In genomic region chr2:153074651-153075050, GRCm38 (mm10) we compare ENCODE assay signal across 39 mouse cellular contexts. TPM values are rescaled to one million over a fixed set of nuclear protein-coding genes. Genes with fewer than 3 reads are reported as not detected.
"Had no signal": no experiment of that assay in that cellular context is flagged by ENCODE, and none has a peak within 500 bp of the region (broad histone marks: within the 10 kb centered on the region; RNA-seq: fewer than 3 reads in every experiment).

No protein-coding gene starts in this region.

- H3K4me1 ChIP-seq: limb, embryonic 13.5 days had no signal

- H3K9me3 ChIP-seq: limb, embryonic 10.5 days; limb, embryonic 12.5 days; limb, embryonic 13.5 days; limb, embryonic 15.5 days; liver, embryonic 12.5 days; liver, embryonic 13.5 days; liver, embryonic 15.5 days; lung, embryonic 15.5 days; megakaryocyte, embryonic 14.5 days; midbrain, embryonic 10.5 days; midbrain, embryonic 12.5 days; midbrain, embryonic 13.5 days; midbrain, embryonic 15.5 days; neural tube, embryonic 12.5 days had no signal

- ATAC-seq: liver, embryonic 12.5 days; liver, postnatal 0 days; lung, postnatal 0 days; midbrain, embryonic 13.5 days; midbrain, embryonic 15.5 days; midbrain, embryonic 16.5 days had no signal

- H3K4me3 ChIP-seq: limb, embryonic 10.5 days; limb, embryonic 12.5 days; limb, embryonic 13.5 days; limb, embryonic 15.5 days; liver, embryonic 12.5 days; liver, embryonic 13.5 days; liver, embryonic 15.5 days; lung, embryonic 15.5 days; megakaryocyte, embryonic 14.5 days; midbrain, embryonic 10.5 days; midbrain, embryonic 12.5 days; midbrain, embryonic 13.5 days; midbrain, embryonic 15.5 days; myocyte; neural tube, embryonic 12.5 days had no signal

- H3K27ac ChIP-seq: limb, embryonic 10.5 days; limb, embryonic 12.5 days; limb, embryonic 13.5 days; limb, embryonic 15.5 days; liver, embryonic 12.5 days; liver, embryonic 13.5 days; liver, embryonic 14.5 days; liver, embryonic 15.5 days; lung, embryonic 15.5 days; macrophage; midbrain, embryonic 10.5 days; midbrain, embryonic 12.5 days; midbrain, embryonic 13.5 days; midbrain, embryonic 15.5 days; neural tube, embryonic 12.5 days had no signal

- DNase-seq: left cerebral cortex, postnatal 4 days; liver; liver, embryonic 13.5 days; liver, postnatal 0 days; lung, adult 18-20 months; lung, adult 2 months; lung, embryonic 14.5 days; lung, postnatal 10 days; lung, postnatal 14 days; lung, postnatal 36 days; midbrain, embryonic 14.5 days had no signal

- H3K4me2 ChIP-seq: limb, embryonic 12.5 days; limb, embryonic 13.5 days; limb, embryonic 15.5 days; liver, embryonic 11.5 days; liver, embryonic 12.5 days; liver, embryonic 13.5 days; liver, embryonic 15.5 days; lung, embryonic 14.5 days; lung, embryonic 15.5 days; midbrain, embryonic 11.5 days; midbrain, embryonic 12.5 days; midbrain, embryonic 13.5 days; midbrain, embryonic 15.5 days; neural tube, embryonic 12.5 days had no signal

- H3K36me3 ChIP-seq: limb, embryonic 12.5 days; limb, embryonic 13.5 days; limb, embryonic 15.5 days; liver, embryonic 12.5 days; liver, embryonic 13.5 days; liver, embryonic 15.5 days; lung, embryonic 15.5 days; midbrain, embryonic 10.5 days; midbrain, embryonic 12.5 days; midbrain, embryonic 13.5 days; midbrain, embryonic 15.5 days; neural tube, embryonic 12.5 days had no signal

- H3K9ac ChIP-seq: limb, embryonic 12.5 days; limb, embryonic 13.5 days; limb, embryonic 15.5 days; liver, embryonic 12.5 days; liver, embryonic 13.5 days; liver, embryonic 14.5 days; liver, embryonic 15.5 days; liver, postnatal 0 days; lung, embryonic 14.5 days; lung, embryonic 15.5 days; midbrain, embryonic 12.5 days; midbrain, embryonic 13.5 days; midbrain, embryonic 15.5 days; neural tube, embryonic 12.5 days had no signal

RNA-seq across cellular contexts. Expression of gene Ccm2l, which starts 8.9 kb away (rescaled TPM):
- total RNA-seq: megakaryocyte-erythroid progenitor cell, adult 5-6 weeks; monocyte, adult 5-6 weeks had no signal
- polyA plus RNA-seq: macrophage, myocyte had no signal

RNA-seq across cellular contexts. Expression of gene Xkr7, which starts 43.0 kb away (rescaled TPM):
- total RNA-seq: liver, adult 2 months; megakaryocyte progenitor cell, adult 5-6 weeks; megakaryocyte, adult 5-6 weeks; megakaryocyte-erythroid progenitor cell, adult 5-6 weeks; monocyte, adult 5-6 weeks had no signal
- polyA plus RNA-seq: limb, embryonic 10.5 days; limb, embryonic 11.5 days; limb, embryonic 12.5 days; limb, embryonic 13.5 days; limb, embryonic 15.5 days; liver, adult 2 months; liver, embryonic 11.5 days; liver, embryonic 12.5 days; liver, embryonic 13.5 days; liver, embryonic 14.5 days; liver, embryonic 15.5 days; liver, embryonic 16.5 days; liver, postnatal 0 days; lung, adult 2 months; lung, embryonic 14.5 days; lung, embryonic 15.5 days; lung, embryonic 16.5 days; lung, postnatal 0 days; macrophage; myocyte had no signal
